Mouse (Mus musculus) heart, adult 2 months (tissue): Measurements from ENCODE around the gene Mtor.
A peak's percentile ranks its signal among the peaks of the same experiment; 100 is the strongest.

ENCODE experiments used
- CTCF ChIP-seq: fragments of 200-600 bp; IDR thresholded peaks from 2 replicates; pipeline ENCODE4 v1.8.1; 2022; ENCODE audit warnings: antibody characterized with exemption, mild to moderate bottlenecking, moderate library complexity
- EP300 ChIP-seq: fragments of 200-500 bp; IDR thresholded peaks from 2 replicates; pipeline ENCODE4 v1.6.1; 2011; ENCODE audit warnings: low read depth, low read length, control low read depth; ENCODE audit not compliant: insufficient read depth
- POLR2A ChIP-seq: fragments of 200-500 bp; IDR thresholded peaks from 2 replicates; pipeline ENCODE4 v1.6.1; 2011; ENCODE audit warnings: mild to moderate bottlenecking, low read depth, low read length, control low read depth; ENCODE audit not compliant: insufficient read depth

DNA sequence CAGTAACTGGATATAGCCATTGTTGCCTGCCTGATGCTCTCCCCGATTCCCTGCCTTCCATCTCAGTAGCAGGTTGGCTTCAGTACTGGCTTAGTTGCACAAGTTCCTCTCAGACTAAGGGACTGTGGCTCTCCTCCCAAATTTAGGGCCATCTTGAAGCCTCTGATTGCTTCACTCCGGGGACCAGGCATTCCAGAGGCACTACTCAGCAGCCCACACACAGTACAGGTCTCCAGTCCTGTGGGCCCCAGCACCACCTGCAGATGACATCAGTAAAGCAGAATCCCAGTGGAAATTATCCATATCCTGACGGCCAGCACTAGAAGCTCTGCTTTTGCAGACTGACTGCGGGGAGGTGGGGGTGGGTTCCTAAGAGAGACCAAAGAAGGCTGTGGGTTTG lies 62.3 kb downstream of the Mtor start:
- TF ChIP-seq CTCF = no peak
- no peak for TF ChIP-seq POLR2A
- 0 out of 2 replicates have a peak, but pooled peaks have one; percentile 21 for TF ChIP-seq EP300
